Mouse (Mus musculus): ENCODE measurements around the gene Klrc3. TPM values are rescaled to one million over a fixed set of nuclear protein-coding genes. Genes with fewer than 3 reads are reported as not detected.
A peak's percentile ranks its signal among the peaks of the same experiment; 100 is the strongest.
"Not testable (repeated sequence)": the region's sequence is repeated elsewhere in the genome, so short reads cannot be mapped to it uniquely, and the experiment has no call there.

Klrc3 gene
- polyA plus RNA-seq (2017; shearing (Covaris generic)) = not detected

DNA sequence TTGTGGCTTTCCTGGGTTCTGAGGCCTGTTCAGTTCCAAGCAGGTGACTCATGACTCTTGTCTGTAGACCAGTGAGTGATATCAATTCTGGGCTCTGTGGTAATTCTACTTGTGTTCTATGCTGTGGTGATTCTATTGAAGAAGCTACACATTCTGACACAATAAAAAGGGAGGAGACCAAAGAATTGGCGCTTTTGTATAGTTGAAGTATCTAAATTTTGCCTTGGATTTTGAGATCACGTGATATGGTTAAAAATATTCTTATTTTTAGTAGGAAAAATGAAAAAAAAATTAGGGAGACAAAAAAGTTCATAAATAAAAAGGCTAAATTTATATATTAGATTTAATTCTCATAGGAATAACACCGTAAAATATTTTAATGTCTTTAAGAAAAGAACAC lies at the start of gene Klrc3:
Gene Klrc3 (minus strand): TSS at position 101 of the 400 bp plus-strand sequence.
- ATAC-seq = not testable (repeated sequence)

DNA sequence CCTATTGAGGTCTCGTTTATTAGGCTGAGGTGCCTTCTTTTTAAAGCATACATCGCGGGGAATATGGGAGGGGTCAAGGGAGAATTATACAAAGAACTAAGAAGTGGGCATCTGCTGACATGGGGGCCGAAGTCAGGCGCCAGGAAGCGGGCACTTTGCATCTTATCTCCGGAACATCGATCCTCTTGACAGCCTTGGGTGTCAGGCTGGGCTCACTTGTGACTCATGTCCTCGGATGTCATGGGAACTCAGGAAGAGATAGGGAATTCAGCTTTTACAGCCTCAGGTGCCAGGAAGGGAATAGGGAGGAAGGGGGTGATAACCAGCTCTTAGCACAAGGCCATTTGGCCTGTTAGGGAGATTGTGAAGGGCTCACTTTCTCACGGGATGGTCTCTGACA lies 48.3 kb upstream of the Klrc3 start:
- ATAC-seq = not testable (repeated sequence)

DNA sequence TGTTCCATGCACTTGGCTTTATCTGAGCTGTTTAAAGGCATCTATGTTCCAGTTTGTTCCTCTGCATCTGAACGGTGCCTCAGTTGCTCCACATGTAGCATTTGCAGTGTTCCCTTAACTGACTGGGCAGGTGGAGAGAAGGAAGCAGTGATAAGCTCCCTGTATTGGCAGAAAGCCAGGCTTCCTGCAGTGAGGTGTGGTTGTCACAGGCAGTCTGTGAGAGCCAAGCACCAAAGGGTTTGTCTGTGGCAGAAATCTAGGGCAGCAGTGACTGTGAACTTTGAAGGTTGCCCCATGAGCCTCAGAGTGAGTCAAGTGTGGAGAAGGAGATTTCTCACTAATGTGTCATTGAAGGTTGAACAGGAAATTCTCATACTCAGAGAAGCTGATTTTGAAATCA lies 37.2 kb upstream of the Klrc3 start:
- ATAC-seq = no peak

DNA sequence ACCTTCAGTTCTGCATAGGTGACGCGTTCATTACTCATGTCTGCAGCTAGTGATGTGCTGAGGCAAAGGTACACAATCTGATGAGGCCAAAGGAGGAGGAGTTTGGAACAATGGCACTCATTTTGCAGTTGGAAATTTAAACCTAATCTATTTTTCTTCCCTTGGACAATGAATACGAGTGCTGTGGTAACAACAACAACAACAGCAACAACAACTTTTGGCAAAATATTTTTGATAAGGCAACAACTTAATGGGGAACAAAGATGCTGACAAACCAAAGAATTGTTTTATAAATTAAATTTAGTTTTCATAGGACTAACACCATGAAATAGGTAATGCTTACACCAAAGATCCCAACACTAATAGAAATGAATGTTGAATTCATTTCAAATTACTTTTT lies 35.7 kb upstream of the Klrc3 start, which contains the start of gene Klrc1:
Gene Klrc1 (minus strand): TSS at position 101 of the 400 bp plus-strand sequence.
- ATAC-seq = no peak

DNA sequence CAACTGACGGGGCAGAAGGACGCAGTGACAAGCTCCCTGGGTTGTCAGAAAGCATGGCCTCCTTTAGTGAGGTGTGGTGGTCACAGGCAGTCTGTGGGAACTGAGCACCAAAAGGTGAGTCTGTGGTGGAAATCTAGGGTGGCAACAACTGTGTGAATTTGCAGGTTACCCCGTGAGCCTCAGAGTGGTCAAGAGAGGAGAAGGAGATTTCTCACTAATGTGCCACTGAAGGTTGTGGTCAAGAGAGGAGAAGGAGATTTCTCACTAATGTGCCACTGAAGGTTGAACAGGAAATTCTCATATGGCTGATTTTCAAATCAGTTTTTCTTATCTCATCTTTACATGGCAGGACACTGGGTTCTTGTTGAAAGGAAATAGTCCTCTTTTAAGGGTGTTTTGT lies 18.2 kb upstream of the Klrc3 start:
- not testable (repeated sequence) for ATAC-seq

DNA sequence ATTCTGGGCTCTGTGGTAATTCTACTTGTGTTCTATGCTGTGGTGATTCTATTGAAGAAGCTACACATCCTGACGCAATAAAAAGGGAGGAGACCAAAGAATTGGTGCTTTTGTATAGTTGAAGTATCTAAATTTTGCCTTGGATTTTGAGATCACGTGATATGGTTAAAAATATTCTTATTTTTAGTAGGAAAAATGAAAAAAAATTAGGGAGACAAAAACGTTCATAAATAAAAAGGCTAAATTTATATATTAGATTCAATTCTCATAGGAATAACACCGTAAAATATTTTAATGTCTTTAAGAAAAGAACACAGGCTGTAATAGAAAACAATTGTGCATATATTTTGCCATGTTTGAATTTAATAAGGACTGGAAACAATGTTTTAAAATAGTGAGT lies 17.5 kb upstream of the Klrc3 start, which contains the start of gene Klrc2:
Gene Klrc2 (minus strand): TSS at position 101 of the 400 bp plus-strand sequence.
- not testable (repeated sequence) for ATAC-seq

DNA sequence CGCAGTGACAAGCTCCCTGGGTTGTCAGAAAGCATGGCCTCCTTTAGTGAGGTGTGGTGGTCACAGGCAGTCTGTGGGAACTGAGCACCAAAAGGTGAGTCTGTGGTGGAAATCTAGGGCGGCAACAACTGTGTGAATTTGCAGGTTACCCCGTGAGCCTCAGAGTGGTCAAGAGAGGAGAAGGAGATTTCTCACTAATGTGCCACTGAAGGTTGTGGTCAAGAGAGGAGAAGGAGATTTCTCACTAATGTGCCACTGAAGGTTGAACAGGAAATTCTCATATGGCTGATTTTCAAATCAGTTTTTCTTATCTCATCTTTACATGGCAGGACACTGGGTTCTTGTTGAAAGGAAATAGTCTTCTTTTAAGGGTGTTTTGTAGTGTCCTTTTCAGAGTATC lies 917 bp upstream of the Klrc3 start:
- ATAC-seq = not testable (repeated sequence)

DNA sequence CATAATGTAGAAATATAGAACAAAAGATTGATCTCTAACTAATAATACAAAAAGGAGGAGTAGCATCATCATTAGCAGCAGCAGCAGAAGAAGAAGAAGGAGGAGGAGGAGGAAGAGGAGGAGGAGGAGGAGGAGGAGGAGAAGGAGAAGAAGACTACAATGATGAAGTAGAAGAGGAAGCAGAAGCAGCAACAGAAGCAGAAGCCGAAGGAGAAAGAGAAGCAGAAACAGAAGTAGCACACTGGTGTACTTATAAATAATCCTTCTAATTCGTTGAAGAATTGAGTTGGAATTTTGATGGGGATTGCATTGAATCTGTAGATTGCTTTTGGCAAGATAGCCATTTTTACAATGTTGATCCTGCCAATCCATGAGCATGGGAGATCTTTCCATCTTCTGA lies 12.1 kb downstream of the Klrc3 start:
- not testable (repeated sequence) for ATAC-seq

DNA sequence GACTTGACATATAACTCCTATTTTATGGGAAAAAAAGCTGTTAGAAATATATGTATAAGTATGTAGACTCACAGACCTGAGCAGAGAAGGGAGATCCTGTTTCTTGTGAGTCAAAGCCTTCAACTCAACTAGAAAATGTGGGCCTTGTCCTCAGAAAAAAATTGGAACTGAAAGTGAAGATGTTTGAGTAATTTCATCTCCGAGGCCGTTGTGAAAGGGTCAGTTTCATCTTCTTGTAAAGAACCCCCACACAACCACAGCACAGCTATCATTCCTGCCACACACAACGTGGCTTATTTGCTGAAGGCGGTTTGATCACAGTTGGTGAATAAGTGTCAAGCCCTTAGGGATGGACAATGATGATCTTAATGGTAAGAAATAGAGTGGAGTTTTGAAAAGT lies 19.4 kb downstream of the Klrc3 start, which contains the start of gene Klrk1:
Gene Klrk1 (minus strand): TSS at position 130 of the 400 bp plus-strand sequence.
- no peak for ATAC-seq

DNA sequence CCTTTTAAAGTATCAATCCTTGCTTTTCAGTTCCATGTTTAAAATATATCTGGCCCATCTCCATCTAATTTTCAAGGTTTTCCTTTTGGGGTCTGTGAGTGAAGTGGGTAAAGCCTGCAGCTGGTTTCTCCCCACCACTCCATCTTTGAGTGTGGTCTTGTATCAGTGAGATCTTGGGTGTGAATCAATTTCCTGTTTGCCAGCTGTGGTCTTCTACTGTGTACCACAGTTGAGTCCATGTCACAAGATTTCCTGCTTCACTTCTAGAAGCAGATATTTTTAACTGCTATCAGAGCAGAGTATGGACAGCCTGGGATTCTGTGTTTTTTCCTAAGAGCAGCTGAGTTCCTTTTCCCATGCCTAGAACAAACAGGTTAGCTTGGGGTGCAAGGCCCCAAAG lies 34.8 kb downstream of the Klrc3 start:
- peak; percentile 78 for ATAC-seq

DNA sequence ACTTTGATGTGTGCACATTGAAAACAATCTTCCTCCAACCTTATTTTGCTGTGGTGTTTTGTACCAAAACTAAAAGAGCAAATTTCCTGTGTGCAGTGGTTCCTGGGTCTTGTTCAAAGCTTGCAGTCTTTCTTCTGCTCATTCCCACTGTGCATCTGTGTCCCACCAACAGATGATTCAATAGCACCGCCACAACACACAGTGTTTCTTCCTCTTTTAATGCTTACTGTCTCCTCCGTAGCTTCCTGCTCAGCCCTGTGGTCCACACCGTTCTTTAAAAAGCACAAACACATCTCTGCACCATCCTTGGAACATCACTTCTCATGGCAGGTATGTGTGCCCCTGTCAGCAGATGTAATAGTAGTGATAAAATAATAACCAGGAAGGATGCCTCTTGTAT lies 51.6 kb downstream of the Klrc3 start, which contains the start of gene Klrd1:
Gene Klrd1 (plus strand): TSS at position 275 of the 400 bp plus-strand sequence.
- no peak for ATAC-seq

Other genes with a start within 250 kb of the Klrc3 start
- gene Clec1b, start 246.0 kb downstream of the Klrc3 start, polyA plus RNA-seq (2017; shearing (Covaris generic)) = under 1 TPM in 1 of 2 experiments, not detected in 1; 0.56 TPM
- not detected for gene Clec9a, start 234.5 kb downstream of the Klrc3 start, polyA plus RNA-seq (2017; shearing (Covaris generic))
- gene Clec1a, start 191.3 kb downstream of the Klrc3 start, polyA plus RNA-seq (2017; shearing (Covaris generic)) = not detected
- gene Olr1, start 136.2 kb downstream of the Klrc3 start, polyA plus RNA-seq (2017; shearing (Covaris generic)) = under 1 TPM in 1 of 2 experiments, not detected in 1; 0.16 TPM
- gene Tmem52b, start 130.8 kb downstream of the Klrc3 start, polyA plus RNA-seq (2017; shearing (Covaris generic)) = not detected
- gene Gabarapl1, start 110.2 kb downstream of the Klrc3 start, polyA plus RNA-seq (2017; shearing (Covaris generic)) = 10 to 100 TPM in 1 of 2 experiments, 1 to 10 TPM in 1; 6.9 to 13.7 TPM
- gene Klre1, start 65.4 kb downstream of the Klrc3 start, polyA plus RNA-seq (2017; shearing (Covaris generic)) = under 1 TPM in 1 of 2 experiments, not detected in 1; 0.35 TPM
- not detected for gene Klrd1, start 51.6 kb downstream of the Klrc3 start, polyA plus RNA-seq (2017; shearing (Covaris generic))
- under 1 TPM; 0.39 to 0.49 TPM for gene Klrk1, start 19.5 kb downstream of the Klrc3 start, polyA plus RNA-seq (2017; shearing (Covaris generic))
- gene Klrc2, start 17.4 kb upstream of the Klrc3 start, polyA plus RNA-seq (2017; shearing (Covaris generic)) = under 1 TPM in 1 of 2 experiments, not detected in 1; 0.19 TPM
- under 1 TPM in 1 of 2 experiments, not detected in 1; 0.17 TPM for gene Klrc1, start 35.6 kb upstream of the Klrc3 start, polyA plus RNA-seq (2017; shearing (Covaris generic))
- gene Klri1, start 73.8 kb upstream of the Klrc3 start, polyA plus RNA-seq (2017; shearing (Covaris generic)) = not detected
- not detected for gene Klri2, start 97.1 kb upstream of the Klrc3 start, polyA plus RNA-seq (2017; shearing (Covaris generic))
- not detected for gene Gm156, start 140.9 kb upstream of the Klrc3 start, polyA plus RNA-seq (2017; shearing (Covaris generic))
- not detected for gene Gm17631, start 219.3 kb upstream of the Klrc3 start, polyA plus RNA-seq (2017; shearing (Covaris generic))
- not detected for gene Klra17, start 233.3 kb upstream of the Klrc3 start, polyA plus RNA-seq (2017; shearing (Covaris generic))